Mouse (Mus musculus): Measurements from ENCODE around the gene Slit3.
A peak's percentile ranks its signal among the peaks of the same experiment; 100 is the strongest.

The Slit3 gene

GRCm38 (mm10) chr11:35362975-35363374 lies 242.0 kb downstream of the Slit3 start:
- DNase-seq: no peak

- DNase-seq: no peak
Measured at GRCm38 (mm10) chr11:35364469-35364868, 243.4 kb downstream of the Slit3 start.

GRCm38 (mm10) chr11:35365510-35365931 lies 244.5 kb downstream of the Slit3 start:
- DNase-seq: no peak

GRCm38 (mm10) chr11:35366611-35367010 lies 245.6 kb downstream of the Slit3 start:
- peak; percentile 30 to 34 for DNase-seq

GRCm38 (mm10) chr11:35367248-35367647 lies 246.2 kb downstream of the Slit3 start:
- no peak for DNase-seq

GRCm38 (mm10) chr11:35369964-35370363 lies 248.9 kb downstream of the Slit3 start:
- DNase-seq: no peak

- no peak for DNase-seq
Measured at GRCm38 (mm10) chr11:35370705-35371104, 249.7 kb downstream of the Slit3 start.

- no peak for DNase-seq
Measured at GRCm38 (mm10) chr11:35372410-35372809, 251.4 kb downstream of the Slit3 start.

GRCm38 (mm10) chr11:35375072-35375471 lies 254.0 kb downstream of the Slit3 start:
- DNase-seq: no peak

GRCm38 (mm10) chr11:35378802-35379201 lies 257.8 kb downstream of the Slit3 start:
- no peak for DNase-seq

- no peak for DNase-seq
Measured at GRCm38 (mm10) chr11:35379407-35379806, 258.4 kb downstream of the Slit3 start.

GRCm38 (mm10) chr11:35380766-35381165 lies 259.7 kb downstream of the Slit3 start:
- DNase-seq: no peak

- DNase-seq: no peak
Measured at GRCm38 (mm10) chr11:35385444-35385843, 264.4 kb downstream of the Slit3 start.

- no peak for DNase-seq
Measured at GRCm38 (mm10) chr11:35387826-35388225, 266.8 kb downstream of the Slit3 start.

- DNase-seq: no peak
Measured at GRCm38 (mm10) chr11:35388471-35388870, 267.4 kb downstream of the Slit3 start.

GRCm38 (mm10) chr11:35389341-35389740 lies 268.3 kb downstream of the Slit3 start:
- no peak for DNase-seq

- no peak for DNase-seq
Measured at GRCm38 (mm10) chr11:35389780-35390435, 268.9 kb downstream of the Slit3 start.

GRCm38 (mm10) chr11:35393815-35394214 lies 272.8 kb downstream of the Slit3 start:
- DNase-seq: no peak

- peak; percentile 44 to 52 for DNase-seq
Measured at GRCm38 (mm10) chr11:35395376-35395775, 274.4 kb downstream of the Slit3 start.

GRCm38 (mm10) chr11:35398353-35398752 lies 277.3 kb downstream of the Slit3 start:
- no peak for DNase-seq

GRCm38 (mm10) chr11:35403516-35403915 lies 282.5 kb downstream of the Slit3 start:
- no peak for DNase-seq

GRCm38 (mm10) chr11:35406045-35406444 lies 285.0 kb downstream of the Slit3 start:
- no peak for DNase-seq

- no peak for DNase-seq
Measured at GRCm38 (mm10) chr11:35406522-35406921, 285.5 kb downstream of the Slit3 start.

GRCm38 (mm10) chr11:35407341-35408154 lies 286.5 kb downstream of the Slit3 start:
- peak; percentile 50 to 57 for DNase-seq

Measured in lung, adult 18-20 months (tissue).